Mouse (Mus musculus) telencephalon, adult 2 months (tissue): ENCODE results near the gene Cisd1.

ENCODE experiments used
- DNase-seq: peaks from one replicate; pipeline ENCODE4 v3.0.0-alpha.2; 2011; ENCODE audit warnings: low read depth, low spot score

Gene Cisd1

DNA sequence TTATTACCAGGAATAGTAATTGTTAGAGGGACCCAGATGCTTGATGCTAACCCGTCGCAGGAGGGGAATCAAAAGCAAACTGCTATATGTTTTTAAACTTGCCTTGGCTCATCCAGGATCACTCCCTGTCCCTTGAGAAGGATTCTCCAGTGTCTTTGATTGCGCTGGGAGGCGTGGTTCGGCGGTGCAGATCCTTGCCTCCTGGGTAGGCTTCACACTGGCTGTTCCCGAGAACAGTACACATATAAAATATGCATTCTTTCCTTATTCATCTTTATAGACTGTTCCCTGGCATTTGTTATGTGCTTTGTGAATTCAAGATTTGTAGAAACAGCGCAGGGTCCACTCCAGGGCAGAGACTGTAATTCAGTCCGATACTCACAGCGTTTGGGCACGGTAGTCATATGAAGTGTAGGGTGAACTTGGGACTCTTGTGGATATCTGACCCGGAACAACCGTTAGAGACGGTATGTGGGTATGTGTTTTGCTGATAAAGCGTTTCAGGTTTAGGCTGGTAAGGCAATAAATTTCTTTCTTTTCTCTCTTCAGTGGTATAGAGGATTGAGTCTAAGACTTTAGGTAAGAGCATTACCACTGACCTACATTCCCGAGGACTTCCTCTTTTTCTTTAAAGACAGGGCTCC lies 4.0 kb upstream of the Cisd1 start:
- DNase-seq = no peak

DNA sequence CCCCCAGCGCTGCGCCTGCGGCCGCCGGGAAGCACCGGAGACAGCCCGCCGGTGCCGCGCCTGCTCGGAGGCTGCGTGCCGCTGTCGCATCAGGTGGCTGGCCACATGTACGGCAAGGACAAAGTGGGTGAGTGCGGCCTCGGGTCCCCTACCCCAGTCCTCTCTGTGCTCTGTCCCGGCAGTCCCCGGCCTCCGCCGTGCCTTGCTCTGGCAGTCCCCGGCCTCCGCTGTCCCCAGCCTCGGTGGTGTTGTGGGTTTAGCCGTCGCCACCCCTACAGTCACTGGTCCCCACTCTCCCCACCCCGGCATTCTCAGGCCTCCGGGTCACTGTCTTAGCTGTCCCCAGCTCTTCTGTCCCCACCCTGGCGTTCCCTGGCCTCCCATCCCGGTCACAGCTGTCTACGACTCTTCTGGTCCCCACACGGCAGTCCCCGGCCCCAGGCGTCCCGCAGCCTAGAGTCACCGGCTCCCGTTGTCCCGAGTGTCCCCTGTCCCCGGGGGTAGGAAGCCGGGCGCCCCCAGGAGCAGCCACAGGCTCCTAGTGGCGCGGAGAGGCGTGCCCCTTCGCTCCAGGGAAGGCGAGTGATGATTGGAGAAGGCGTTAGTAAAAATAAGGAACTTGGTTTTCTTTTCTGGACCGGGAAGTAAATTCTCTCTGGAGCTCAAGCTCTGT lies 3.3 kb upstream of the Cisd1 start:
- no peak for DNase-seq

DNA sequence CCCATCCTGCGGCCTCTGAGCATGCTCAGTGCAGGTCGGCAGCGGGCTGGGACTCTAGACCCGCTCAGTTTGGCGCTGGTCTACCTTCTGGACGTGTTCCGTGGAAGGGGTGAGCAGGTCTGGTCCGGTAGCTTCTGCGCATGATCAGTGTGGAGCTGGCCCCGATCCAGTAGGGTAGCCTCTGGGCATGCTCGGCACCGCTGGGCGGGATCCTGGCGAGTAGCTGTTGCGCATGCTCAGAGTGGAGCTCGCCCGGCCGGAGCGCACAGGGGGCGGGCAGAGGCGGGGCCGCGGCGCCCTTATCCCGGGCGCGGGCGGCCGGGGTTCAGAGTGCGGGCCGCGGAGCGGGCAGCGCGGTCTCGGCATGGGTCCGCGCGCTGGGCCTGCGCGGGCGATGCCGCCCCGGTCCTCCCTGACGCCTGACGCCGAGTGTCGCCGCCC lies 2.8 kb upstream of the Cisd1 start, which contains the start of gene Ipmk:
TSS of gene Ipmk (plus strand) at position 255 of the 441 bp plus-strand sequence.
- DNase-seq = peak; percentile 89

DNA sequence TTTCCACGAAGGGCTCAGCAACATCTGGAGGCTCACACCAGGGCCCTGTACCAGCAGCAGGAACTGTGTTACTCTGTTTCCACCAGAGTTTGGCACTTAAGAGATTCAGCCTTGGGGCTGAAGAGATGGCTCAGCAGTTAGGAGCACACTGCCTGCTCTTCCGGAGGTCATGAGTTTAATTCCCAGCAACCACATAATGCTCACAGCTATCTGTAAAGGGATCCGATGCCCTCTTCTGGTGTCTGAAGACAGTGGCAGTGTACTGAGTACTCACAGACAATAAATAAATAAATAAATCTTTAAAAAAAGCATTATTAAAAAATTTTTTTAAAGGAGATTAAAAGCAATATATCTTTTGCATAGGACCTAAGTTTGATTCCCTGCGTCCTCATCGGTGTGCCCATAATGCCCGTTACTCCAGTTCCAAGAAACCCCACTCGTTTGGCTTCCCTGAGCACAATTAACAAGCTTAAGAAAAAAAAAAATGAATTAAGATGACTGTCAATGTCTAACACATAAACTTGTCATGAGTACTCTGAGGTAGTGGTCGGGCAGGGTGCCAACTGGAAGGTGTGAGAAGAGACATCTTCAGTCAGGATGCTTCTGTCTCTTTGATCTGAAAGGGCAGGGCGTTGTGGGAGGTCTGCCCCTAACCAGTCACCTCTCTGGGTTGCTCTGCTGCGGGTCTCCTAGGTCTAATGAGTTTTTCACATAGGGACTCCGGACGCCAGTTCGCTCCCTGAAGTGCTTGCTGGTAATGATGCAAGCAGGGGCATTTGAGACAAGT lies 2.2 kb upstream of the Cisd1 start:
- no peak for DNase-seq

DNA sequence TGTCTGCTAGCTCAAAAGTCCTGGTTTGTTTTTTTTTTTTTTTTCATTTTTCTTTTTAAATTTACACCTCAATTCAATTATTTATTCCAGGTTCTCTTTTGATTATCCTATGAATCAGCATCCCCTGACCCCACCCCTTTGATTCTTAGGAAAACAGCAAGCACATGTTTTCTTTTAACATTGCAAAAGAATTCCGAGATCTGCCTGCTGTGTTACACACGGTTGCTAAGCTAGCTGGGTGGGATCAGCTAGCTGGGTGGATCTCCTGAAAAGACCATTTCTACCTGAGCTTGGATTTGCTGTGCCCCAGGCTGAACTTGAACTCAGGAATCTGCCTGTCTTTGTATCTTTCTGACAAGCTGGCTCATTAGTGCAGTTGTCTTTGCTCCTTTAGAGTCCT lies 1.4 kb upstream of the Cisd1 start:
- DNase-seq = no peak

DNA sequence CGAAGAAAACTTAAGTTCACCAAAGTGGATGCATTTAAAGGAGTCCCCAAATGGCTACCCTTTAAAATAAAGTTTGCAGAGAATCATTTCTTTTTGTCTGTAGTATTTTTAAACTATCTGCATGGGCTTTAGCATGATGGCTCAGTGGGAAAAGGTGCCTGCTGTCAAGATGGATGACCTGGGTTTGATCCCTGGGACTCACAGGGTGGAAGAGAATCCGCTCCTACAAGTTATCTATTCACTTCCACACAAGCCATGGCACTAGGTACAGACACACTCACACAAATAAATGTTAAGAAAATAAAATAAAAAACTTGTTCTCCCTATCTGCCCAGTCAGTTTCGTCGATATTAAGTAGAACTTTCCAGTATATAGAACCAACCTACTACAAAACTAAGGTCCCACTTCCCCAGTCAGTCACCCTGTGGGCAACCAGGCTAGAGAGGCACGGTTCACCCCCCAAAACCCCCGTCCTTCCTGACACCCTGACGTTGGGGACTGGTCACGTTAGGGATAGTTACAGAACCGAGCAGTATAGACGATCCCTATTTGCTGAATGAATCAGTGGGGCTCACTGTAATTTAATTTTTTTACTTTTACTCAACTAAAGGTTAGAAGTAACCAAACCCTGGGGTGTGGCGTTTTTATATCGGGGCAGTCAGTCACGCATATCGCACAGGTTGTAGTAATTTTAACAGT lies 1.0 kb downstream of the Cisd1 start:
- no peak for DNase-seq

DNA sequence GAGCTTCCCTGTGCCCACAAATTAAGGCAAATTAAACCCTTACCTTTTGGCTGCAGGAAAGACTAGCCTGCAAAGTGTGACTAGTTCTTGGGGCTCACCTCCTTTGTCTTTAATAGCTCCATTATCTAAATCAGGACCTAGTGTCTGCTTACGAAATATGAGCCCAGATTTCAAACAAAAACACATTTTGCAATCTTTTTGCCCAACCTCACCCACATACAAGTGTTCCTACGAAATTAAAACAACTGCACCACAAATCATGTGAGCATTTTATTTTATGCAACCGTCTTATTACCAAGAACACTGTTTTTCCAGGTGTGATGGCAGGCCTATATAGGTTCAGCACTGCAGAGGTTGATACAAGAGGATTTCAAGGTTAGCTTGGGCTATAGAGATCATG lies 1.6 kb downstream of the Cisd1 start:
- DNase-seq = no peak

DNA sequence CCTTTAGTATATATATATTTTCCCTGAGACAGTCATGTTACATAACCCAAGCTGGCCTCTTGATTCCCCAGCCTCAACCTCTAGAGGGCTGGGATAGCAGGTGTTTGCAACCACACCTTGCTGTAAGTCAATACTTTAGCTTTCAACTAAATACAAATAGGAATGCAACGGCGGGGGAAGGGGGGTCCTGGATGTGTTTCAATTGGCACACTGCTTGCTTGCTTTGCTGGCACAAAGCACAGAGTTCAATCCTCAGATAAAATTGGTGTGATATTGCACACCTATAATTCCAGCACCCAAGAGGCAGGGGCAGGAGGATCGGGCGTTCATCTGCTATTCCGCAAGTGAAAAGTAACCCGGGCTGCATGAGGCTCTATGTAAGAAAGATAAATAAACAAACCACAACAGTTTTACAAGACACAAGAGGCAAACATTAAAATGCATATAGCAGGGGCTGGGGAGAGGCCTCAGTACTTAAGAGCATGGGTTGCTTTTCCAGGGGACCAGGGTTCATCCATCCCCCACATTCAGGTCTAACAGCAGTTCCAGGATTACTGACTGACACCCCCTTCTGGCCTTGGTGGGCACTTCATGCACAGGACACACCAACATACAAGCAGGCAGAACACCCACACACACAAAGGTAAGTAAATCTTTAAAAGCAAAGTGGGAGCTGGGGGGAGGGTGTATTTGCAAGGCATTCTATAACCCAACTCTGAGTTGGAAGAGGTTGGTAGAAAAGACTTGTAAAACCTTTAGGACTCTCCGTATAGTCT lies 2.5 kb downstream of the Cisd1 start:
- no peak for DNase-seq

DNA sequence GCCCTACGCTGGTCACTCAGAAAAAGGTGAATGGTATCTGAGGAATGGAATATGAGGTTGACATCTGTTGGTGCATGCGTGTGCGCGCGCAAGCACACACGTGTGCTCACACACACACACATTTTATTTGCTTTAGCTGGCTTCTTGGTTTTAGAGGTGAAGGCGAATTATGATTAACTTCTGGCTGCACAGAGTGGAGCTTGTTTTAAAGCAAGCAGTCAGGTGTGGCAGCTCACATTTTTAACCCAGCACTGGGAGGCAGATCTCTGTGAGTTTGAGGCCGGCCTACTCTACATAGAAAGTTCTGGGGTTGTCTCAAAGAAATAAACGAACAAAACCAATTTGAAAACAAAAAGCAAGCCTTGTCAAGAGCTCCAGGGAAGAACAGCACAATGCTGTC lies 3.5 kb downstream of the Cisd1 start:
- DNase-seq = no peak

DNA sequence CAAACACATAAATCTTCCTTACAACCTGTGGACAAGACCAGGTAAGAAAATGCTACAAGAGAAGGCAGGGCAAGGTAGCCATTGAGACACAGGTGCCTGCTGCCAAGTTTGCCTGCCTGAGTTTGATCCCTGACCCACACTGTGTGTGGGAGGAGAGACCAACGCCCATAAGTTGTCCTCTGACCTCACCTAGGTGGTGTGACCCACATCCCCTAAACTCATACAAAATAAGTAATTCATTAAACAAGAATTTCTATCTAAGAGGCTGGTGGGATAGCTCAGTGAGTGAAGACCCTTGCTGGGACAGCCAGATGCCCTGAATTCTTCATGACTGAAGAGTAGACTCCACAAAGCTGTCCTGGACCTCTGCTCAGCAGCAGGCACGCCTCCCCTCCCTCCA lies 4.6 kb downstream of the Cisd1 start:
- DNase-seq = no peak

DNA sequence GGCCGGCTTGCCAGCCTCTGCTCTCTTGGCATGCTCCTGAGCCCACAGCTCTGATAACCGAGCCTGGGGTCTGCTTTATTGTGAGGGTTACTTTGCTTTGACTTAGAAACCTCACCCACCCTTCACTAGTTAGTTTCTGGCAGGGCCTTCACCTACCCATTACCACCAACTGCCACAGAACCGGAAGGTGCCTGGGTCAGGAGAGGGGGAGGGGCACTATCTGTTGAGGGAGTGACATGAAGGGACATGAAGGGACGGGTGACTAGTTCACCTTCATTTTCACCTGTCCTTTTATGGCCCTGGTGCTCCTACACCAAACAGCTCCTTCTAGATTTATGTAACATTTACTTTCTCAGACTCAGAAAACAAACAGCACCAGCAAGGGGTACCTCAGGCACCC lies 5.3 kb downstream of the Cisd1 start:
- DNase-seq = no peak

DNA sequence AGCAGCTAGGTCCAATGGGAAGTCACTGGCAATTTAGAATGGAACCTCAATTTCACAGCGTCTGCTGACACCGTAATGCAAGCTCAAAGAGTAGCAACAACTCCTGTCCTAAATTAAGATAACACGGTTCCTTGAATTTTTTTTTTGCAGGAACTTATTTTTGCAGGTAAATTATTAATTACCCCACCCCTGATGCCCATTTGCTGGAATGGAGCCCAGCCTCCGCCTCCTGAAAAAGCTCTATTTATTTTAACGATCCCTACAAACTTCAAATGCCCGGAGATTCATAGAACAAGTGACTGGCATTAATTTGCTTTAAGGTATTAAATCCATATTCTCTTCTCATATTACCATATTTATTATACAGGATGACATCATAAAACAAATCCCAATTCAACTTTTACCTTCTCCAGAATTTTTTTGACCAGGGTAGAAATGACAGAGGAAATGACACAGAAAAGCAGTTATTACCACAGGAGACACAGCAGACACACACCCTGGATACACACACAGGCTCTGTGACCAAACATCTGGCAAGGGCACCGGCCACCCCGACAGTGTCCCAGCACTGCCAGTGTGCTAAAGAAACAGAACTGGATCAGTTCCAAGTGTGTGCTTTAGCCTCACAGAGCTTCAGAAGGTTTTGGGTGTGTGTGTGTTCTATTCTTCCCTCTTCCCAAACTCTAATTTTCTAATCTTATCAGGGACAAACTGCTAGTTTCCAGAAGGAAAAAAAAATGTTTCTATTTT lies 6.4 kb downstream of the Cisd1 start:
- DNase-seq = no peak

DNA sequence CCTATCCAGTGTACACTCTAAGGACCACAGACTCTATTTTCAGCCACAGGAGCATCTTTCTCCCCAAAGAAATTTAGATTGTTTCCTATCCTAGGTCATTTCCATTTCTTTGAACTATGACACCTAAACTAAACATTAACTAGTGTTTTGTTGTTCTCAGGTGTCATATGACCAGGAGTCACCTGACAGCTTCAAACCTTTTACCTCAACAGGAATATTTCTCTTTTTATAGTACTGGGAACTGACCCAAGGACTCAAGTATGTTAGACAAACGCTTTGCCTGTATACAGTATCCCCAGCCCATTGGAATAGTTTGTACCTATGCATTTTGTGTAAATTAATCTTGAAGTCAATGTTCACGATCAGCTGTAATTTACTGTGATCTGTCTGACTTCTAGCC lies 7.0 kb downstream of the Cisd1 start:
- no peak for DNase-seq

DNA sequence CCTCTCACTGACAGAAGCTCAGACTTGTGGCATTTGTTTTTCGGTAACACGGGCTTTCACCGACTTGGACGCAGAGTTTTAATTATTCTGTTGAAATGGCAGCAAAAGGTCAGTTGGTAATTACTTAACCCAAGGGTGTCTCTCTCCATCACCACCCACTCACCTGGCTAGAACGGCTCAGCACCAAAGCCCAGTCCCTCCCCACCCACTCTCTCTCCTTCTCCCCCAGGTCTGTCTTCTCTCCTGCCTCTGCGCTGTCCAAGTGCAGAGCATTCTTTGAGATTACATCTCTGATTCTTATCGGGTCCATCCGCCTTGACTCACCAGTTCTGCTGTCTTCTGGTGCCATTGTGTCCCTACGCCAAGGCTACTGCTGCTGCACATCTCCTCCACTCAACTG lies 11.9 kb downstream of the Cisd1 start:
- DNase-seq = no peak

DNA sequence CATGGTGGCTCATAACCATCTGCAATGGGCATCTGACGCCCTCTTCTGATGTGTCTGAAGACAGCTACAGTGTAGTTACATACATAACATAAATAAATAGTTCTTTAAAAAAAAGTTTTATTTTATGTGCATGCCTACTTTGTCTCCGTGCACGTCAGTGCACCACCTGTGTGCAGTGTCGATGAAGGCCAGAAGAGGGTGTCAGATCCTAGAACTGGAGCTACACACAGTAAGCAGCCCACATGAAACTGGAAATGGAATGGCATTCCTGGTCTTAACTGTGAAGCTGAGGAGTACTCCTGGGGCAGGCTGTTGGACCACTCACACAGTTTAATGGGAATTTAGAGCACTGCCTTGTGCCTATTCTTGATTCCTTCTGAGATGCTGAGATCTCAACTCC lies 12.4 kb downstream of the Cisd1 start:
- no peak for DNase-seq

DNA sequence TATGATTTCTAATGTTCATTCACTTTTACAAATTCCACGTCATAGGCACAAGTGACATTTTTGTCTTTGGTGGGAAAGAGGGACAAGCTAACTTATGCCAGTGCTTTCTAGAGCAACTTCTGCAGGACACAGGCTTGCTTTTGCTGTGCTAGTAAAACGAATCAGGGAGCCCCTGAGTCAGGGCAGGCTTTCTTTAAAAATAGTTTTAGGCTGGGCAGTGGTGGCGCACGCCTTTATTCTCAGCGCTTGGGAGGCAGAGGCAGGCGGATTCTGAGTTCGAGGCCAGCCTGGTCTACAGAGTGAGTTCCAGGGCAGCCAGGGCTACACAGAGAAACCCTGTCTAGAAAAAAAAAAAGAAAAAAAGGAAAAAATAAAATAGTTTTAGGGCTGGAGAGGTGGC lies 12.8 kb downstream of the Cisd1 start:
- DNase-seq = no peak

DNA sequence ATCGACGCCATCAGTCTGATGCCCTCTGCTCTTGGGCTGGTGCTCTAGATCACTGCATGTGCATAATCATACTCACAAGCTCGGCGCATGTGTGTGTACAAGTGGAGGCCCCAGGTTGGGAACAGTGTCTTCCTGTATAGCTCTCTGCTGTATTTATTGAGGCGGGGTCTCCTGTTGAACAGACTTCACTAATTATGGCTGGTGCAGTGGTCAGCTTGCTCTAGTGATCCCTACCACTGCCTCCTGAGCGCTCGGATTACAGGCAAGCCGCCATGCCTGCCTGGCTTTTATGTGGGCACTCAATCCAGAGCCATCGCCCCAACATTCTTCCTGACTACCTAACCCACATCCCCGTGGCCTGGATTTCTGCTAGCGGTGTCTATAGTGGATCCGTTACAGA lies 14.7 kb downstream of the Cisd1 start:
- no peak for DNase-seq

DNA sequence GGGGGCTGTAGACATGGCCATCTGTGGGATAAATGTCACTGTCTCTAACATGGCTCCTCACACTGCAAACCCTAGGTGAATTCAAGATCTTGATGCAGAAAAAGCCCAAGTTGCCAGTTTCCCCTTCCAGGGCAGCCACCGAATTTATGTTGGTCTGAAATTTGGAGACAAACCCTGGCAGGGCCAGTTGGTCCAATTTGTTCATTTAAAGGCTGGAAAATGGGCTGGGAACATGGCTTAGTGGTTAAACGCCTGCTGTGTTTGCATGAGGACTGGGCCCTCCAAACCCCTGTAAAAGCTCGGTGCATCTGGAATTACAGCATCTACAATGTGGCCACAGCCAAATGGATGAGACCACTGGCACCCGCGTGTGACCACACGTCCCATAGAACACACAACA lies 15.5 kb downstream of the Cisd1 start:
- no peak for DNase-seq

DNA sequence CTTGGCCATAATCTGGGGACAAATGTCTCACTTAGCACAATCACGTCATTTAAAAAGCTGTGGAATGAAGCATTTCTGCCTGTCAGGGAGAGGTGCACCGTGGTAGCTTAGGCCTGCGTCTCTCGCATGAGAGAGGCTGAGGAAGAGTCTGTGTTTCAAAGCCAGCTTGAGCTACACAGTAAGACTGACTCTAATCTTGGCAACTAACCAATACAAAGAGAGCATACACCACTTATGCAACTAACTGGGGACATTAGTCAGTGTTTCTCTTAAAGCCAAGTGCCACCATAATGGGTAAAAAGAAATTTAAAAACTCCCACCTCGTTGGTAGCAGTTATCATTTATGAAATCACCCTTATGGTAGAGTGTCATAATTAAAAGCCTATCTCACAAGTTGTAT lies 15.9 kb downstream of the Cisd1 start:
- DNase-seq = no peak

DNA sequence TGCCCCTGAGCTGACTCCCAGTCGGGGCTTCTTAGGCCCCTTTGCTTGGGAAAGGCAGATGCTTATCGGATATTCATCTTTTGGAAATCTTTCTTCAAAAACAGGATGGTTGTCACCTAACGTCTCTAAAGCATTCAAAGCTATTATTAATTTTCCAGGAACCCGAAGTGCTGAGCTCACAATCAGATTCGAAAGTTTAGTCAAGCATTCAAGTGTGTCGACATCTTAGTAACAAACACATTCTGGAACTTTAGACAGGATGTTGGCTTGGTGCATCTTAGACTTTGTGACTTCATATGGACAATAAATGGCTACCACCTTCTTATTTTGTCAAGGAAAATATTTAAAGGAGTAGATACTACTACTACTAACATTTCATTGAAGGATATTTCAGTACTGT lies 16.4 kb downstream of the Cisd1 start:
- no peak for DNase-seq

DNA sequence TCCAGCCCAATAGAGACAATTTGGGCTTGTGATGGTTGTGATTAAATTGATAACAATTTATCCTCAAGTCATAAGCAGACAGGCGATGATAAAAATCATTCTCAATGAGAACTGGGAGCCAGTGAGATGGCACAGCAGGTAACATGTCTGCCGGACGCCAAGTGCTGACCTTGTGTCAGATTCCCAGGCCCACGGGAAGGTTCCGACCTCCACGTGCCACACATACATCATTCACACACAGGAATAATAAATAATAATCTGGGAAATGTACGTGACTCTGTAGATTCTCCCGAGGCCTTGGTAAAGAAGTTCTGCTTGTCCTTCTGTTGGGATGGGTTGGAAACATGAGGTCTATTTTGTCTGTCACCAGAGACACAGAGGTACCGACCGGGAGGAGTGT lies 17.4 kb downstream of the Cisd1 start:
- no peak for DNase-seq
